Mouse (Mus musculus) lung, postnatal 25 days (tissue): ENCODE measurements around the gene Huwe1.

ENCODE experiments used
- DNase-seq: peaks from one replicate; pipeline ENCODE4 v3.0.0; 2022; ENCODE audit warnings: low spot score

Gene Huwe1

DNA sequence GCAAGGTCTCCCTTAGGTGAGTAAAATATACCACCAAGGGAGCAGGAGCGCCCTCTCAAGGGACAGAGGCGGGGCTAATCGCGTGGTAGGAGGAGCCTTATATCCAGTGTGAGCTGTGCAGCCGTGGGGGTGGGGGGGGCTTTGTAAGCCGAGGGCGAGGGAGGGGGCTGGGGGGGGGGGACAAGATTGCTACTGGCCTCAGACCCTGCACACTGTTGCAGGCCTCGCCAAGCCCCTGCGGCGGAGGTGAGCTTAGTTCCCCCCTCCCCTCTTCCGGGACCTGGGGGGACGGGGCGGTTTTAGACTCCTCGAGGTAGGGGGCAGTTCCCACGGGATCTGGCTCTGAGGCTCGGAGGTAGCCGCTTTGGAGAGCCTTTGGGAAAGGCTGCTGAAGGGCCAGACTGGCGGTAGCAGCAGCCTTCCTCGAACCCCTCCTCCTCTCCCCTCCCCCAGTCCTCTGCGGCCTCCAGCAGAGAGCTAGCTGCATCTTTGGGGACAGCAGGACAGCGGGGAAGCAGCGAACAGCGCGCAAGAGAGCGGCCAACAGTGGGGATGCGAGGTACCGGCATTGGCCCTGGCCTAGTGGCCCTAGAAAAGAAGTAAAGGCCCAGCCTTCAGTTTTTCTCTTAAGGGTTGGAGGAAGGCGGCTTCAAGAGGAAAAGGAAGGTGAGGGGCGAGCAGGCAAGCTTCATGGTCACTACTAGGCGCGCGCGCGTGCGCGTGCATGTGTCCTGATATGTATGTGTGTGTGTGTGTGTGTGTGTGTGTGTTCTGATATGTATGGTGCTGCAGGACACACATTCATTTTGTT is at the start of gene Huwe1:
TSS of gene Huwe1 (plus strand) at position 107 of the 811 bp plus-strand sequence.
- DNase-seq = peak; percentile 47

DNA sequence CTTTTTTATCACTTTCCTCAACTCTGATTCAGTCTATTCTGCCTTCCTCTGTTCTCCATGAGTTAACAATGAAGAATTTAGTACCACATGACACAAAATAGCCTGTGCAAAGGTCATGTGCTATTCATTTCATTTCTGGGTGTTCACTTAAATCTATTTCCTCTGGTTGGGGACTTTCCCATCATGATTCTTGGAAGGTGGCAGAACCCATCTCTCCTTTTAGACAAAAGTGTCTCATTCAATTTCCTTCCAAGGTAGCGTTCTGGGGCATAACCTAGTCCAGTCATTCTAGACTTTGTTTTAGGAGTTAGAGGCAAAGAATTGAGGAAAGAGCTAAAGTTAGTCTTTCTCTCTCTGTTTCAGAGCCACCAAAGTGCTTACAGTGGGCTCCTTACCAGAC is 20.3 kb upstream of the Huwe1 start:
- DNase-seq = no peak

DNA sequence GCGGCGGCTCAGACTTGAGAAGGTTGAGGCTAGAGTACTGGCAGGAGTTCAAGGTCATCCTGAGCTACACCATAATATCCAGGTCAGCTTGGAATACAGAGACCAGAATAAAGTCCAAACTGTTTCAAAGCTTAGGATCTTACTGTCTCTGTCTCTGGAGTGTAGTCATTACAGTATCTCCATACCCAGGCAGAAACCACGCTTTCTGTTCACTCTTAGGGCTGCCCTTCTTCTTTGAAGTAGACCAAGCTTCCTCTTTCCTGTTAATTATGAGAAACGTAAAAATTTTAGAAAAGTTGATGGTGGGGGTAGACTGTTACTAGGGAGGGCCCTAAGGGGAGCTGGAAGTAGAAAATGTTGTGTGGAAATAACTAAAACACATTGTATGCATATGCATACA is 17.7 kb upstream of the Huwe1 start:
- no peak for DNase-seq

DNA sequence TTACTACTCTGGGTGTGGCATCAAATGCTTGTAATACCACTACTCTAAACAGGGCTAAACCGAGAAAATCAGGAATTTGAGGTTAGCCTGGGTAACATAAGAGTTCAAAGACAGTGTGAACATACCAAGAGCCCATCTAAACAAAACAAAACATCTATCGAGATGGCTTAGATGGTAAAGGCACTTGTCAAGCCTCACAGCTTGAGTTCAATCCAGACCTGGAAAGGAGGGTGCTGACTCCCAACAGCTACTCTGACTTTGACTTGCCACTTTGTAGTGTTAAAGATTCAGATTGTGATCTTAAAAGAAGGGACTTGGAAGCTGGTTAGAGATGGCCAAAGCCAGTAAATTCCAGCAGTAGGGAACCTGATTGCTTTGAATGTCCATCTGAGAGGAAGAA is 7.8 kb upstream of the Huwe1 start:
- DNase-seq = no peak

DNA sequence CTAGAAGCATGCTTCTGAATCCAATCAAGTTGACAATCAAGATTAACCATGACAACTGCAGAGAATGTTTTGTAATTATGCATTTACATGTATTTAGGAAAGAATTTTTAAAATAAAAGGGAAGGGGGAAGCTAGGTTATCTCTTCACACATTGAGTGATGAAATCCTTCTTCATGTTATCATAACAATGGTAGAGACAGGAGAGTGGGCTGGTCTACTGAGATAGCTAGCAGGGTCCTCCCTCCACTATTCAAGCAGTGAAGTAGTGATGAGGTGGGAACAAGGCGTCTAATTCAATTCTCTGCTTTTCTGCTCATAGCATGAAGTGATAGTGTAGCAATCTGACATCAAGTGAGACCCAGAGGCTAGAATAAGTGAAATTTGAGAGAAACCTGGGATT is 2.6 kb upstream of the Huwe1 start:
- DNase-seq = no peak

DNA sequence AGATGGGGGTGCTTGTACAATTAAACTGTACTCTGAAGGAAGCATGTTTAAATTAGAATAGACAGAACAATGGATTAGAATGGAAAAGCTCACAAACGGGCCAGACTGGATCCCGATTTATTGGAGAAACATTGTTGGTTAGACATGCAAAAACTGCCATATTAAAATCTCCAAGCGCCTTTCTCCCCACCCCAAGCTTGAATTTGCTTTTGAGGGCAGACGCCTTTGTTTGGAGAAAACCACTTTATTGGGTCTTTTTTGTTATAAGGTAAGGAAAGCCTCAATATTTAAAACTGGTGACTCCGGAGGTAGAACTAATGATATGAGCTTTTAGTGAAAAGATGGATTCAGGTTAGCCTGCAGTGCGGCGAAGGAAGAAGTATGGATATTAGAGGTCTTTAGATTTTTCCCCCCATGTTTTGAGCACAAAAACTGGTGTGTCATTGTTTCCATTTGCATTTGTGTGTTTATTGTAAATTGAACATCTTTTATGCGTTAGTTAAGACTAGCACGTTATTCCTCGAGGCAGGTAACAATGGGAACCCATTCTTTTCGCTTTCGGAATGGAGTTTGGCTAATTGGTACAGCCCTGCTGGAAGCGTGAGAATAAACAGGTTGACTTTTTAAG is 1.8 kb downstream of the Huwe1 start:
- DNase-seq = no peak

DNA sequence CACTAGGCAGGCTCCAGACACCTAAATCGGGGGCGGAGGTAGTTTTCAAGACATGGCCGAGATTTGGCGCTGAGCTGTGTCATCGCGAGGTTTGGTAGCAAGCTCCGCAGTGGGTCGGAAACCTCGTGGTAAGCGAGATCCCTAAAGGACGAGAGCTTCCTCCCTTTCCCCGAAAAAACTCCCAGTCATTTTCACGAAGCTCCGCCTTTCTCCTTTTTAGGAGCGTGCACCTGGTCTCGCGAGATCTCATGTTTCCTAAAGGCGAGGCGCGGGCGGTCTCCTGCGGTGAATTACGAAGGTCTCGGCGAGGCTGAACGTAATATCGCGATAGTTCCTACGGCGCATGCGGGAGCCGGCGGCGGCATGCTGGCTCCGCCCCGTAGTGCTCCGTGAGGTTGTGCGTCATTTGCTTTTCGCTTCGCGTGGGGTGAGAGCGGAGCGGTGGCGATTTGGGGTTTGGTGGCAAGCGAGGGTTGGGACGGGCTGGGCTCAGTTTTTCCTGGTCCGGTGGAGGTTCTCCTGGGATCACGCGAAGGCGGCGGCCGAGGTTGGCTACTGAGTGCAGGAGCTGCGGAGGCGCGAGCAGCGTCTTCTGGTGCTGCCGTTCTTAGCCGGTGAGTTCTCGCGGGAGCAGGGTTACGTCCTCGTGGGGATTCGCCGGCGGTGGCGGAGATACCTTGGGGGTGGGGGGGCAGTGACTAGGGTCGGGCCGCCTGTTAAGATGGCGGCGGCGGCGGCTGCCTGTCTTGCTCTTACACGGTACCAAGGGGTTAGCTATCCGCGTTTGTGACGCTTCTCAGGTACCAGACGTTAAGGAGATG is 2.6 kb downstream of the Huwe1 start:
- DNase-seq = peak; percentile 96

DNA sequence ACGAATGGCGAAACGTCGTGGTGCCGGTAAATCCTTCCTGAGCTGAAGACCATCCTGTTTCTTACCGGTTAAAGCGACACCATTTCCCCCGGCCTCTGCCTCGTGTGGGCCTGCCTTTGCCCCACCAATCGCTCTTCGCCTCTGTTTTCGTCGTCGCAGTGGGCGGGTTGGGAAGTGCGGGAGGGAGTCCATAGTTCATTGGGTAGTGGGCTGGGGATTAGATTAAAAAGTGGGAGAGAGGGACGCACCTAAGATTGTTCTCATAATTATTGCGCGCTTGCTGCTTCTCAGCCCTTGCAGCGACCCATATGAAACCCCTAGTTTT is 3.1 kb downstream of the Huwe1 start:
- peak; percentile 32 for DNase-seq

DNA sequence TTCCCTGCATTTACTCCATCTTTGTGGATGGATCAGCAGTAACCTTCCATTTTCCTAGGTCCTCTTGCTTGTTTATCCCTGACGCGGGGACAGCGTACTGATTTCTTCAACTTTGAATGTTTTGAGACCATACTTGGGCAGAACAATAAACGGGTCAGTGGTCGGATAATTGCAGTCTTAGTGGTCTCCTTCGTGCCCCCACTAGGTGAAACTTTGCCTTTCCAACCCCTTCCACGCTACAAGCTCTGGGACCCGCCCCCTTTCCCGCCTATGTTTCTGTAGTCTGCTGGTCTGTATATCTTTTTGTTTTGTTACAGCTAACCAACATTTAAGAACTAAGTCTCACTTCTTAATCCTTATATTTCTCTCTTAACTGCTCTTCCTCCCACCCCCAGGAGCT is 3.8 kb downstream of the Huwe1 start:
- no peak for DNase-seq

DNA sequence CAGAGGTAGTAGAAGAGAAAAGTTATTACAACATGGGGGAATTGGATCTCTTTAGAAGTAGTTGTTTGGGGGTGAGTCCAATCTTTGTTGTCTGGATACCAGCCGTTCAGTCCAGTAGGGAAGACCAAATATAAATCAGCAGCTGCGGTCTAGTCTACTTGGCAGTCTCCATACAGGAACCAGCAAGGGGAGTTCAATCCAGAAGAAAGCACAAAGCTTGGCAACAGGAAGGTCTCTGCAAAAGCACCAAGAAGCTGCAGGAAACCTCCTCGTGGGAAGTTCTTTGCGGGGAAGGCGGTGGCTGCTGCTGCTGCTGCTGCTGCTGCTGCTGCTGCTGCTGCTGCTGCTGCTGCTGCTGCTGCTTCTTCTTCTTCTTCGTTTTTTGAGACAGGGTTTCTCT is 10.9 kb downstream of the Huwe1 start:
- DNase-seq = no peak

DNA sequence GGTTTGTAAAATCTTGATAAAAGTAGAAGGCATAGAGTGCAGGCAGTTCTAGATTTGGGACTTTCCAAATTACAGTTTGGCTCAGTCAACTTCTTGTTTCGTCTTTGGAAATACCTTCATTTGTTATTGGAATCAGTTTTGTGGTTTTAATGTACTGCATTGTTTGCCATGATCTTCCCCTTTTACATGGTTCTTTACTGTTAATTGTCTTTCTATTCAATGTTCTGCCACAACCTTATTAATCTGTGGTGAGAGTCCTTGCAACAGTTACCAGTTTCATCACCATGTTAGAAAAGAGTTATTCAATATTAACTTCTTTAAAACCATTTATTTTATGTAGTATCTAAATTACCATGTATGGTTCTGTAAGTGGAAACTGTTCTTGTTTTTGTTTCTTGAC is 13.0 kb downstream of the Huwe1 start:
- DNase-seq = no peak

DNA sequence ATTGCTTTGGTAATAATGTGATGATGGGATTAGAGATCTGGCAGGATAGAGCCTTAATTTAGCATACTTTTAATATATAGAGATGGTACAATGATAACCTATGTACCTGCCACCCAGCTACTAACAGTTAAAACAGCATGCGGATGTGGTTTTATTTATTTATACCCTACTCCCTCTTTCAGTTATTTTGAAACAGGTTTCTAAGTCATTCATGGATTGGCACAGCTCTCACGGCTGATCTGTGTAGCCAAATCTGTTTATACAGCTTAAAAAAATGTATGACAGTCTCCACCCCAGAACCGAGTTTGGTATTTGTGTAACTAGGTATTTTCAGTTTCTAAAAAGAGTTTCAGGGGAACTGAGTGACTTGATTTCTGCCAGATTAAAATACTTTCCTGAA is 17.1 kb downstream of the Huwe1 start:
- DNase-seq = no peak

DNA sequence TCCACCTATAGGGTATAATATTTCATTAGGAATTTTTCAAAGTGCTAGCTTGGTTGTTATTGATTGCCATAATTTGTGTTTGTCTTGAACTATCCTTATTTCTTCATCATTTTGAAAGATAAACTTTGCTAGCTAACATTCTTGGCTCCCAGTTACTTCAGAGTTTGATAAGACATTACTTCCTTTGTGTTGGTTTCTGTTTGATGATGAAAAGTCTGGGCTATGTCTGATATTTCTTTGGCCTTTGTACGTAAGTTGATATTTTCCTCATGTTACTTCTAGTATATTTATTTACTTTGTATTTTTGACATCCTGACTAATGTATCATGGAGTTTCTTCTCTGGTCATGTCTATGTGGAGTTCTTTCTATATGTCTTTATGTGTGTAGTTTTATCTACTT is 28.4 kb downstream of the Huwe1 start:
- DNase-seq = no peak

DNA sequence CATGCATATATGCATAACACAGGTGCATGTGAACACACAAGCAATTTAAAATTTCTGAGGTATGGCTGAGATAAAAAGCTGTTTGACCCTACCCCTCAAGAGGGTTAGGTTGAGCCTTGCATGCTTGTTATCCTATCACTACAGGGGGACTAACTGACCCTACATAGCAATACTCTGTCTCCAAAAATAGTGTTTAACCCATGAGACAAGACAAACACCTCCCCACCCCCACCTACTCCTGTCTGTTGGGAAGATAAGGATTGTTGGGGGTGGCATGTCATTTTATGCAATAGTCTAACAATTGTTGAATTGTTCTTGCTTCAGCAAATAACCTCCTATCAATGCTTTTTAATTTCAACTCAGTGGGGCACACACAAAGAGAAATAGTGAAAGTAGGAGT is 30.7 kb downstream of the Huwe1 start:
- no peak for DNase-seq

DNA sequence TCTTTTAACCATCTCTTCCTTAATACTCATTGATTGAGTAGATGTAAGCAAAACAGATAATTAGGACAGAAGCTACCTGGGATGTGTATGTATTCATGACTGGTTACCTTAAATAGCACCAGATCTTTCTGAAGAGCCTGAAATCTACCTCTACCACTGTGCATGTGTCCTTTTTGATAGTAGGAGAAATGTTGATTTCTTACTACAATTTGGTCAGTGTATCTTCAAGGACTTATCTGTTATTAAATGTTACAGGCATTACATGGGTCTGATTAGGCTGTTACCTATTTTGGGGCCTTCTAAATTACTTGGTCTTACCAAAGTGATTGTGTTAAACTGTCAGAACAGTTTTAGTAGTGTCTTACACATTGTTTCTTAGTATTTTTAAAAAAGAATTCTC is 32.4 kb downstream of the Huwe1 start:
- no peak for DNase-seq

DNA sequence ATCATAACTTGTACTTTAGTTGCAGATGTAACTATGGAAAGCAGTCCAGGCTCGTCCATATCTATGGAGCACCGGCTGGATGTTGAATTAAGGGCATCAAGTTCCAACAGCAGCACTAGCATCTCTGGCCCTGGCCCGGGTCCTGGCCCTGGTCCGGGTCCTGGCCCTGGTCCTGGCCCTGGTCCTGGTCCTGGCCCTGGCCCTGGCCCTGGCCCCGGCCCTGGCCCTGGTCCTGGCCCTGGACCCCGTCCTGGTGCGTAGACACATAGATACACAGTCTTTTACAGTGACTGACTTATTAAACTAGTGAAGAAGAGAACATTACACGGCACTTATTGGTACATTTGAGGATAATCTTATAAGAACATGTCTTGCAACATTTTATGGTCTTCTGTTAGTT is 58.8 kb downstream of the Huwe1 start:
- no peak for DNase-seq

DNA sequence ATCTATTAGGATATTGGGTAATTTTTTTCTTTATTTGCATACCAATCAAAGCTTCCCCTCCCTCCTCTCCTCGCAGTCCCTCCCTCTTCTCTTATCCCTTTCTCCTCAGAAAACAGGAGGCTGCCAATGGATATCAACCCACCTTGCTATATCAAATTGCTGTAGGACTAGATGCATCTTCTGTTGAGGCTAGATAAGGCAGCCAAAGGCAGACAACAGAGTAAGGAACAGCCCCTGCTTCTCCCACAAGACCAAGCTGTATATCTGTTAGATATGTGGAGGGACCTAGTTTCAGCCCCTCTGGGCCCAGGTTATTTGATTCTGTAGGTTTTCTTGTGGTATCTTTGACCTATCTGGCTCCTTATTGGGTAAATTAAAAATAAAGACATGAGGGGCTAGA is 110.1 kb downstream of the Huwe1 start:
- no peak for DNase-seq

DNA sequence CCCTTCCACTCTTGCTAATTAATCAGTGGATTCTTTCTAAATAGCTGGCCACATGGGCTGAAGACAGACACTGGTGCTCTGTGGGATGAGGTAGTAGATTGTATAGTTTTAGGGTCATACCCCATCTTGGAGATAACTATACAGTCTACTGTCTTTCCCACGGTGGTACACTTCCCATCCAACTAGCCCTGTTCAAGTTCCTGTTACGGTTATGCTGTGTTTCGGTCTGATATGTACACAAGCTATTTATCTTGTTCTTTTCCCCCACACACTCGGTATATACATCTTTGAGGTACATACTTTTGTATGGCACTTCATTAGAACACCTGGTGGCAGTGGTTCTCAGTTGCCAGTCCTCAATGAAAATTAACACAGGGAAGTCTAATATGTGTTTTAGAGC is 111.7 kb downstream of the Huwe1 start:
- no peak for DNase-seq

DNA sequence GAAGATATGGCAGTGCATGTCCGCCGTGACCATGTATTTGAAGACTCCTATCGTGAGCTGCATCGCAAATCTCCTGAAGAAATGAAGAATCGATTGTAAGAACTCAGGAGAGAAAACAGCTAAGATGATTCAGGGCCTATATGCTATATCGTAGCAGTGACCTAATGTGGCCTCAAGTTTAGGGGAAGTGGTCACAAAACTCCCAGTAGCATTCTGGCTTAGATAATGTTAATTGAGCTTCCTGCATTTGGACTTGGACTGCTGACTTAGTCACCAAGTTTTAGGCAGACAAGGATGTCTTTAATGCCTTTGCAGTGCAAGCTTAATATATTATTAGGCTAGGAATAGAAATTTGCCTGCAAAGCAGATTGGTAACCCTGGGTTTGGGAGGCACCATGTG is 128.8 kb downstream of the Huwe1 start:
- DNase-seq = no peak

DNA sequence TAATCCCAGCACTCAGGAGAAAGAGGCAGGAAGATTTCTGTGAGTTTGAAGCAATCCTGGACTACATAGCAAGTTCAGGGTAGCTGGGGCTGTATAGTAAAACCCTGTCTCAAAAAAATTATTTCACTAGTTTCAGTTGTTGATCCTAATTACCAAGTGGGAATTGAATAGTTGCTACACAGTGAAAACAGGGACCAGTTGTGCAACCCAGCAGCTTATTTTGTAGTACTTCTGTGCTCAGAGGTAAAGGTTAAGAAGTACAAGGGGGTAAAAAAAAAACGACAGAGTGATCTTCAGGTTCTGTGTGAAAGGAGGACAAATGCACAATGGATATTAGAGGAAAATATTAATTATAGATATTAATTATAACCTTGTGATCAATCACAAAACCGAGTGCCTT is 138.2 kb downstream of the Huwe1 start:
- DNase-seq = no peak

DNA sequence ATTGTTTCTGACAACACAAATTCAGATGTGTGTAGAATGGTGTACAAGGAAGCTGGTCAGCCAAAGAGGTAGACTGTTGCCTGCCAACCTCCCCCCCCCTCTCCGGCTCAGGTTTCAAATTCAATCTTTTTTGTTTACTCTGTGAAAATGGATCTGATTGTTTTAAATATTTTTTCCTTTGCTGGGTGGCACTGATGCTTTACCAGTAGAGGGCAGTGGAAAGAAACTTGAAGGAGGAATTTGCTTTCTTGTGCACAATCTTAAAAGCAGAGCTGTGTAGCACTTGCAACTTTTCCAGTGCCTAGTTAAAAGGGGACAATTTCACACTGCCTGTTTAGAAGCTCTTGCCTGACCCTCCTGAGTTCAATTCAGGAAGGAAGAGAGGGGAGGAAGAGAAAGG is 146.4 kb downstream of the Huwe1 start:
- peak; percentile 21 for DNase-seq

DNA sequence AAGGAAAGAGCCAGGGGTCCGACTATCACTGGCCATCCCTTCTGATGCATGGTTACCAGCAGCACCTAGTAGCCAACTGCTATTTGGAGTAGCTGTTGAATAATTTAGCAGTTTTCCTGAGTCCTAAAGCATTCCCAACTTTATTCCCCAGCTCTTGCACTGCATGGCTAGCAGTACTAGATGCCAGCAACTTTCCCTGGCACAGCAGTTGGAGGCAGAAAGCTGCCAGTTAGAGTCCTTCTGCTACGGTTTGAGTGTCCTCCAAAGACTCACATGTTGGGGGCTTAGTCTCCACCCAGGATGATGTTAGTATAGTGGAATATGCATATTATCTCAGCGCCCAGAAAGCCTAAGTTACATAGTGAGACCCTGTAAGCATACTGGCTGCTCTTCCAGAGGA is 147.2 kb downstream of the Huwe1 start:
- no peak for DNase-seq

DNA sequence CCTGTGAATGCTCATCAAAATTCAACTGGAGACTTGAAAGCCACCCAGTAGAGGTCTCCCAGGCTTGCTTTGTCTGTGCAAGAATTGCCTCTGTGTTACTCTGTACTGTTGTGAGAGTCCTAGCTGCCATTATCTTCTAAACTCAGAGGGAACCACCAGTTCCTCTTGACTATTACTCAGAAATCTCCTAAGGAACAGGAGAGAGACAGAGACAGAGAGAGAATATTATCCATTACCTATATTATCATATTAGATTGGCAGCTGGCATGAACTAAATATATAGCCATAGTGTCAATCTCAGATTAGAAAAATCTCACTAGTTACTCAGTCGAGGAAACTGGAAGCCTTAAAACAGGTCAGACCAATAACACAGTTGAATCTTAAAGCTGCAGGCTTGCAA is 149.6 kb downstream of the Huwe1 start:
- DNase-seq = no peak
